15 mouse cellular contexts compared by ENCODE assay signal in genomic region chr8:7060255-7060656, GRCm38 (mm10).
DNase-seq lines count a peak whose midpoint lies in the region; ATAC-seq lines count a peak whose summit lies in the region.
"Had no signal": no experiment of that assay in that cellular context is flagged by ENCODE, and none has a peak within 500 bp of the region (broad histone marks: within the 10 kb centered on the region; RNA-seq: fewer than 3 reads in every experiment).

No protein-coding gene starts in this region.

- H3K4me3 ChIP-seq in limb, embryonic 13.5 days: no peak overlapping the region
- no peak overlapping the region for H3K4me3 ChIP-seq in limb, embryonic 10.5 days
- no peak overlapping the region for H3K4me3 ChIP-seq in limb, embryonic 15.5 days
- no peak overlapping the region for H3K4me3 ChIP-seq in stomach, embryonic 15.5 days (replicated peaks)
- H3K4me3 ChIP-seq: forebrain, embryonic 13.5 days; heart, embryonic 15.5 days had no signal

- H3K9me3 ChIP-seq in limb, embryonic 13.5 days: peaks cover 4% of the 10 kb centered on the region; the same call in 1 of the 2 replicates
- H3K9me3 ChIP-seq in limb, embryonic 10.5 days (replicated peaks): no peaks in the 10 kb centered on the region
- H3K9me3 ChIP-seq in limb, embryonic 15.5 days: no peaks in the 10 kb centered on the region
- no peaks in the 10 kb centered on the region for H3K9me3 ChIP-seq in stomach, embryonic 15.5 days
- H3K9me3 ChIP-seq: forebrain, embryonic 13.5 days; heart, embryonic 15.5 days had no signal

- ATAC-seq in limb, embryonic 13.5 days (ENCODE audit: low FRiP score, low read depth): peak; percentile 73
- ATAC-seq in limb, embryonic 15.5 days (ENCODE audit: insufficient number of reproducible peaks, low FRiP score, low TSS enrichment, low read depth): peak; percentile 76; the same call in 1 of the 2 replicates
- peak; percentile 22; the same call in 1 of the 2 replicates for ATAC-seq in stomach, embryonic 15.5 days (ENCODE audit: insufficient read depth, low FRiP score, low read depth)
- ATAC-seq: forebrain, embryonic 13.5 days had no signal

- no peaks in the 10 kb centered on the region for H3K27me3 ChIP-seq in limb, embryonic 13.5 days
- no peaks in the 10 kb centered on the region for H3K27me3 ChIP-seq in limb, embryonic 10.5 days (ENCODE audit: low read depth, poor library complexity, severe bottlenecking)
- no peaks in the 10 kb centered on the region for H3K27me3 ChIP-seq in limb, embryonic 15.5 days
- no peaks in the 10 kb centered on the region for H3K27me3 ChIP-seq in stomach, embryonic 15.5 days (replicated peaks)
- H3K27me3 ChIP-seq: forebrain, embryonic 13.5 days; heart, embryonic 15.5 days had no signal

- H3K9ac ChIP-seq in limb, embryonic 13.5 days: no peak overlapping the region
- H3K9ac ChIP-seq in limb, embryonic 15.5 days: no peak overlapping the region
- no peak overlapping the region for H3K9ac ChIP-seq in stomach, embryonic 15.5 days
- H3K9ac ChIP-seq: forebrain, embryonic 13.5 days; heart, embryonic 15.5 days; hindbrain, embryonic 14.5 days had no signal

- no peak overlapping the region for H3K4me2 ChIP-seq in limb, embryonic 13.5 days (replicated peaks)
- no peak overlapping the region for H3K4me2 ChIP-seq in limb, embryonic 15.5 days
- no peak overlapping the region for H3K4me2 ChIP-seq in stomach, embryonic 15.5 days
- H3K4me2 ChIP-seq: forebrain, embryonic 13.5 days; heart, embryonic 15.5 days; hindbrain, embryonic 14.5 days had no signal

- H3K36me3 ChIP-seq in limb, embryonic 13.5 days: no peaks in the 10 kb centered on the region
- no peaks in the 10 kb centered on the region for H3K36me3 ChIP-seq in limb, embryonic 10.5 days
- H3K36me3 ChIP-seq in limb, embryonic 15.5 days: no peaks in the 10 kb centered on the region
- H3K36me3 ChIP-seq in stomach, embryonic 15.5 days: no peaks in the 10 kb centered on the region
- H3K36me3 ChIP-seq: heart, embryonic 15.5 days had no signal

- H3K27ac ChIP-seq in limb, embryonic 13.5 days: no peak overlapping the region
- no peak overlapping the region for H3K27ac ChIP-seq in limb, embryonic 10.5 days
- H3K27ac ChIP-seq in limb, embryonic 15.5 days: no peak overlapping the region
- H3K27ac ChIP-seq in stomach, embryonic 15.5 days: no peak overlapping the region
- H3K27ac ChIP-seq: forebrain, embryonic 13.5 days; heart, embryonic 15.5 days; hindbrain, embryonic 14.5 days had no signal

- peak; percentile 7 for DNase-seq in adrenal gland, adult 2 months
- no peak for DNase-seq in adrenal gland, postnatal 25 days
- no peak for DNase-seq in limb, embryonic 10.5 days (ENCODE audit: low spot score)
- DNase-seq in B cell, adult 2 months: no peak
- no peak for DNase-seq in spleen, adult 12 weeks (ENCODE audit: low spot score)
- DNase-seq: gastrocnemius, postnatal 10 days; layer of hippocampus, adult 9-11 months; right cerebral cortex, postnatal 25 days; thymus, adult 18-20 months had no signal

- WGBS in limb, embryonic 13.5 days: 73% methylated on average over 4 of the region's 4 CpGs
- 86% methylated on average over 4 of the region's 4 CpGs for WGBS in limb, embryonic 10.5 days
- 50% methylated on average over 4 of the region's 4 CpGs for WGBS in limb, embryonic 15.5 days
- WGBS in stomach, embryonic 15.5 days: 35% methylated on average over 4 of the region's 4 CpGs

- no peaks in the 10 kb centered on the region for H3K4me1 ChIP-seq in limb, embryonic 13.5 days
- no peaks in the 10 kb centered on the region for H3K4me1 ChIP-seq in limb, embryonic 10.5 days
- no peaks in the 10 kb centered on the region for H3K4me1 ChIP-seq in limb, embryonic 15.5 days
- no peaks in the 10 kb centered on the region for H3K4me1 ChIP-seq in stomach, embryonic 15.5 days
- H3K4me1 ChIP-seq: forebrain, embryonic 13.5 days; heart, embryonic 15.5 days had no signal

Comparison
In these comparisons a context has a peak if more than half of its experiments do, and no peak if none do; other contexts are left out.
1. ATAC-seq: peak in every context shown above with its lines; median percentile 76 in limb, embryonic 15.5 days; 73 in limb, embryonic 13.5 days; 22 in stomach, embryonic 15.5 days.